Mouse (Mus musculus) adrenal gland, adult 8-10 months (tissue): ENCODE measurements around the gene Rbm38. TPM values are rescaled to one million over a fixed set of nuclear protein-coding genes. Genes with fewer than 3 reads are reported as not detected.

ENCODE experiments used
- DNase-seq: peaks from one replicate; pipeline ENCODE4 v3.0.0; 2022
- total RNA-seq, 4 experiments: library from RNA; stranded (reverse); gene quantifications; 2 replicates each; pipeline ENCODE4 v1.2.4; 2022

The Rbm38 gene
- total RNA-seq, 4 experiments from 2014 or later: 16.0 to 26.0 (median 21.5) TPM

DNA sequence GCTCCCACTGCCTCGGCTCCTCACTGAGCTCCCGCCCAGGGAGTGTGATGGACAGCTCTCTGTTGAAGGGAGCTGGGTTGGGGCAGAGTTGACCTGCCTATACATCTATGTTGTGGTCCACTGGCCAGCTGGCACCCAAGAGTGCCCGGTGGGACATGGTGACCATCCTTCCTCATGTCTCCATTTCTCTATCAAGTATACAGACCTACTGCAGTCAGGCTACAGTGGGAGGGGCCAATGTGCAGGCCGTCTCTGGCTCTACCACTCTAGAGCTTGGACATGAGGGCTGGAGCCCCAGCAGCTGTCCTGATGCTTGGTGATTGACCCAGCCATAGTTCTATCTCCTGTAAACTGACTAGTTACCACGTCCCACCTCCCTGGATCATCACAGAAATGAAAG, 17.0 kb downstream of the Rbm38 start:
- no peak for DNase-seq

- DNase-seq: no peak
Observed at GRCm38 (mm10) chr2:173037827-173038607, 17.7 kb downstream of the Rbm38 start.

- no peak for DNase-seq
Observed at GRCm38 (mm10) chr2:173039041-173039440, 18.7 kb downstream of the Rbm38 start.

DNA sequence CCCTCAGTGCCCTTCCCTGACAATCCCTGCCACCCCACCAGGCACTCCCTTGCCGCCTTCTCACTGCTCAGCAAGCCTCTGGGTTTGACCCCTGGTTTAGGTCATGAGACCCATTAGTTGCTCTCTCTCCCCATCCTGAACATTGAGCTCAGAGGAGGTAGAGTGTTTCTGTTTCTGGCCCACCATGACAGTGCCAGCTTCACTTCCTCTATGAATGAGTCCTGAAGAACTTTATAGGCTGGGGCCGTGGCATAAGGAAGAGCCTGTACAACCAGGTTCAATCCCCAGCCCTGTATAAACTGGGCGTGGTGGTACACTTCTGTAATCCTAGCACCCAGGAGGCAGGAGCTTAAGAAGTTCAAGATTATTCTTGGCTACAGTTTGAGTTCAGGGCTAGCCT, 20.5 kb downstream of the Rbm38 start:
- DNase-seq: no peak

DNA sequence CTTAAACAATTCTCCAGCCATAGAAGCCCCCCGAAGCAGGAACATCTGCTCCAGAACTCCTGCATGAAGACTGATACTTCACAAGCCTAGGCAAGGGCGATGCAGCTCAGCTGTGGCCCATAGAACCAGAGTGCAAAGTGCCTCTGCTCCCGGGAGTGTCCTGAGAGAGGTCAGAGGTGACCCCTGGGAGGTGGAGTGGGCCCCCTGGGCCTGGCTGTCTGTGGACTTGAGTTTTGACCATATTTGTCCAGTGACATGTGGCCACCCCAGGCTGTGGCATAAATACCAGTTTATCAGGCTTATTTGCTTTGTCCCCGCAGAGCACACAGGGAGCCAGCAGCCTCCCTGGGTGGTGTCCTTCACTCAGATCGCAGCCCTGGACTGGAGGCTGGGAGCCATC, 20.9 kb downstream of the Rbm38 start:
- DNase-seq: no peak

DNA sequence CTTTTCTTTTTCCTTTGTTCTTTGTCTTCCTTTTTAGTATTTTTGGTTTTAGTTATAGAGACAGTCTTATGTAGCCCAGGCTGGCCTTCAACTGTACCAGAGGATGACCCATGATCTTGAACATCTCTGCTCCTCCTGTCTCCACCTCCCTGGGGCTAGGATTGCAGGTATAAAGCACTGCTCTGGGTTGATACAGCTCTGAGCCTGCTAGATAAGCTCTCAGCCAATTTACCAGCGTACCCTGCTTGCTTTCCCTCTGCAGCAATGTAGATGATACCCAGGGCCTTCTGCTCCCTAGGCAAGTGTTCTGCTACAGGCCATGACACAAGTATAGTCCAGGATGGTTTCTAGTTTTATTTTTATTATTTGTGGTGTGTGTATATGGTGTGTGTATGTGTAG, 21.6 kb downstream of the Rbm38 start:
- no peak for DNase-seq

DNA sequence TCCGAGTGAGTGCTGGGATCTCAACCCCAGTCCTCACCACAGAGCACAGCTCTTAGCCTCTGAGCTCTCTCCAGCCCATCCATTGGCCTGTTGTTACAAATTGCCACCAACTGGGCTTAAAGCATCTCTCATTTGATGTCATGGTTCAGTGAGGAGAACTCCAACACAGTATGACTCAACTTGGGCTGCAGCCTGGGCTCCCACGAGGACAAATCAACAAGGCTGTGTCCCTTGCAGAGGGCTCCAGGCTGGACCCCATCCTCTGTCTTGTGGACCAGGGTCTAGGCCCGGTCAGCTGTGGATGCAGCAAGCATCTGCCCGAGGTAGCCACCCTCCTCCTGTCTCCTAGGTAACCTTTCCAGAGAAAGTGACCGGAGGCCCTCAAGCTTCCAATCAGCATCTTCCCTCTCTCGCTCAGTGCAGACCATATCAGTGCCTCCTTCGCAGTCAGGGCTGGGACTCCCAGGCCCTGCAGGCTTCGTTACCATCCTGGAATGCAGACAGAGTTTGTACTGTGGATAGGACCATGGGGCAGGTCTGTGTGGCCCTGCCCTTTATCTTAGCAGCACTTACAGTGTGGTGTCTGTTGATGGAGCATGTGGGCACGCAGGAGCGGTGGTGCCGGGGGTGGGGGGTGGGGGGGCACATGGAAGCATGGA, 22.3 kb downstream of the Rbm38 start:
- DNase-seq: no peak

GRCm38 (mm10) chr2:173044198-173044970, 24.1 kb downstream of the Rbm38 start:
- DNase-seq: peak; percentile 88

DNA sequence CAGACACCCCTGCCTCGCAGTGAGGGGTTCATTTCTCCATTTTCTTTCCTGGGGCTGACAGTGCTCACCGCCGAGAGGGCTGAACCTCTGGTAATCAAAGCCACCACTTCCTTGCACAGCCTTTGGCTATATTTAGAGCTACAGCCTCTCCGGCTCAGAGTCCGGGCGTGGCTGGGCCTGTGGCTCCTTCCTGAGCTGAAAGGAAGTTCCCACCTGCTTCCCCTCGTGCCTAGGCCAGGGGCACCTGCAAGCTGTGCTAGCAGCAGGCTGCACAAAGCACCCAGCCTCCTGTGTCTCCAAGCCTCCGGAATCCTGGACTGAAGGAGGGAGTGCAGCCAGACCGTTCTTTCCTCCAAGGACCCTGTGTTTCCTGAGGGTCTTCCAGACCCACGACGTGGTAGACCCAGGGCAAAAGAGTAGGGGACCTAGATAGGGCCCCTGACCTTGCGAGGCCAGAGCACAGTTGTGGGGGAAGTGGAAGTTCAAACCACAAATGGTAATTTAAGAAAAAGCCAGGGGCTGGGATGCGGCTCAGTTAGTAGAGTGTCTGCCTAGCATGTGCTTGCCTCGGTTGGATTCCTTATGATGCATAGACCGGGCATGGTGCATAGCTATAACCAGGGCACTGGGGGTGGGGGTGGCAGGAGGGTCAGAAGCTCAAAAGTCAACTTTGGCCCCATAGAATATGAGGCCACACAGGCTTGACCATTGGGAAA, 26.4 kb downstream of the Rbm38 start:
- DNase-seq: no peak

DNA sequence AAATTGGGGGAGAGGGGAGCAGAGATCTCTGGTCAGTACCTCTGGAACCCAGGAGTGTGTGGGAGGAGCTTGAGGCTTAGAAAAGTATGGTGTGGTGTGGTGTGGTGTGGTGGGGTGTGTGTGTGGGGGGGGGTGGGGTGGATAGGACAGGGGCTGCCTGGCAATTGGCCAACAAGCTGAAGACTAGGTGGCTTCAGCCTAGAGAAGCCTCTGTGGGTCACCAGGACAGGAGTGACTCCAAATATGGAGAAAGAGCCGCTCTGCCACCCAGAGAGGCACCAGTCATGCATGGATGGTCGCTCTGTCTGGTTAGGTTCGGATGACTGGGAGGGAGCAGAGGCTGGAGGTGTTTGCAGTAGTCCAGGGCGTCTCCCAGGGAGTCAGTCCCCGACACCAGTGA, 27.2 kb downstream of the Rbm38 start:
- no peak for DNase-seq

DNA sequence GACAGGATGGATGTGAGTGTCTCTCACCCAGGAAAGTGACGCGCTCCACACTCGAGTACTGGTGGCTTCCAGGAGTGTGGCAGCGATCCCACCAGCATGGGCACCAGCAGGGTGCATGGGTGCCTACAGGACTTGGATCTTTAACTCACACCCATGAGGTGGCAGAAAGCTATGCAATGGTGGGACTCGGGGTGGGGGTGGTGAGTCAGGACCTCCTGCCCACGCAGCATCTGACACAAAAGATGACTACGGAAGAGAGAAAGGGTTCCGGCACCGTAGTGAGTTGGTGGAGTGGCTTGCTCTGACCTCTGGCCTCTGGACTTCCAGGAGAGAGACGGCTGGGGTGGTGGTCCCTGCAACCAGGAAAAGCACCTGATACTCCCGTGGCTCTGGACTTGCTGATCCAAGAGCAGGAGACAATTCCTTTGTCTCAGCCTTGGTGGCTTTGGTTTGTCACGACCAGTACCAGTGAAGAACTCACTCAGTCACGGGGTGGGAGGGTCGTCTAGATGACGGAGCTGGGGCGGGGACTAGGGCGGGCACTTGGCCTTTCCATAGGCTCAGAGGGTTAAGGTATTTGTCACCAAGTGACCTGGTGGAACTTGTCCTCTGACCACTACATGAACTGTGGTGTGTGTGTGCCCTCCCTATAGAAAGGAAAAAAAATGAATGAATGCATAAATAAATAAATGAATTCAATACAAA, 27.9 kb downstream of the Rbm38 start:
- DNase-seq: no peak

DNA sequence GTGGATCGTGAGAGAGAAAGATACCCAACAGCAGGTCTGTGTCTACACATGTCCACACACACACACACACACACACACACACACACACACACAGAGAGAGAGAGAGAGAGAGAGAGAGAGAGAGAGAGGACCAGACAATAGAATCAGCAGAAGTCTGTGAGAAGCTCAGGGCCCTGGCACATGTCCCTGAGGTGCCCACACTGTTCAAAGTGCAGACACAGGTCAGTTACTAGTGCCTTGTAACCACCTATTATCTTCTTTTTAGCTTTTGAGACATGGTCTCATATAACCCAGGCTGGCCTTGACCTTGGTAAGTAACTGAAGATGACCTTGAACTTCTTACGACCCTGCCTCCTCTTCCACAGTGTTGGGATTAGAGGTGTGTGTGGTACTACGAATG, 28.9 kb downstream of the Rbm38 start:
- DNase-seq: no peak

GRCm38 (mm10) chr2:173049817-173050216, 29.5 kb downstream of the Rbm38 start:
- DNase-seq: no peak

DNA sequence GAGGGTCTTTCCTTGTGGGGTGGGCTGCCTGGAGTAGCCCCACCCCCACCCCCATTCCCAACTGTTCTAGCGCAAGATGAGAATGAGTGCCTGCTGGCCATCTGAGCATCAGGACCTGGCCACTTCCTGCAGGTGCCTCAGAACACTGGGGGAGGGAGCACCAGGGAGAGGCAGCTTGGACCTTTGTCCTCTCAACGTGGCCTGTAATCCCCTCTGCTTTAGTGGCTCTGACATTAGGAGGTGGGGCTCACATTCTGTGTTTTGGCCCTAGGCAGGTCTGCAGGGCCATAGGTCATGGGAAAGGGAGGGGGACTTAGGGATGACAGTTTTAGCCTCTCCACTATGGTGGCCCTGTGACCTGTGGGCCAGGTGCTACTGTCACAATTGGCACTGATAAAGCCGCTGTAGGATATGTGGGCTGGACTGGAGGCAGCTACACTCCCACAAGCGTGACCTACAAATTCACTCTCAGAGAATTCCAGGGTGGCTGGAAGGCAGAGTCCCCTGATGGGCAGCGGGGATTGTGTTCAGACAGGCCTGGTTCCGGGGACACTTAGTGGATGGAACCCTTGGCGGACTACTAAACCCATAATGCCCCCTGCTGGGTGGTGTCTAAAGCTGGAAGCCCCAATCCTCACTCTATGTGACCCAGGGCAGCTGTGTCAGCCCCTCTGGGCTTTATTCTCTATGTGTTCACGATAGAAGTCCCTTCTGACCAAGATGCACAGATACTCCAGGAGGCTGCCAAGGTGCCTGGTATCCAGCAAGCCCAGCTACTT, 30.5 kb downstream of the Rbm38 start:
- DNase-seq: no peak

GRCm38 (mm10) chr2:173052881-173053280, 32.6 kb downstream of the Rbm38 start:
- no peak for DNase-seq

- no peak for DNase-seq
Observed at GRCm38 (mm10) chr2:173053846-173054245, 33.5 kb downstream of the Rbm38 start.

DNA sequence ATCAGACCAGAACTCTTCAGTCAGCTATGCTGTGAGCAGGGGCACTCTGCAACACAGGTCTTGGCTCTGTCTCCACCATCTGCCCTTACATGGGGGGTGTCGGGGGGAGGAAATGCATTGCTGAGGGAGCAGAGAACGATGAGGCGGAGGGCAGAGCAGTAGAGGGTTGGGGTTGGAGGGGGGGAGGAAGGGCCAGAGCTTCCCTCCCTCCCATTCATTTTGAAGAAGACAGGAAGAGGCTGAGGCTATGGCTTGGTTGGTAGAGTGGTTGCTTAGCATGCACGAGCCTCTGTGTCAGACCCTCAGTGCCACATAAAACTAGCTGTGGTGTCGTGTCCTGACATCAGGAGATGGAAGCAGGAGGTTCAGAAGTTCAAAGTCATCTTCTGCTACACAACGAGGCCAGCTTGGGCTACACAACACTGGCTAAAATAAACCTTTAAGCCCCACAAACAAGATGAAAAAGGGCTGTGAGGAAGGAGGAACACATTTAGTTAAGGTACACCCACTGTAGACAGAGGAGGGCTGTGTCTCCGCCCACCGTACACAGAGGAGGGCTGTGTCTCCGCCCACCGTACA, 36.1 kb downstream of the Rbm38 start:
- DNase-seq: no peak

GRCm38 (mm10) chr2:173056882-173057315, 36.6 kb downstream of the Rbm38 start:
- DNase-seq: no peak

DNA sequence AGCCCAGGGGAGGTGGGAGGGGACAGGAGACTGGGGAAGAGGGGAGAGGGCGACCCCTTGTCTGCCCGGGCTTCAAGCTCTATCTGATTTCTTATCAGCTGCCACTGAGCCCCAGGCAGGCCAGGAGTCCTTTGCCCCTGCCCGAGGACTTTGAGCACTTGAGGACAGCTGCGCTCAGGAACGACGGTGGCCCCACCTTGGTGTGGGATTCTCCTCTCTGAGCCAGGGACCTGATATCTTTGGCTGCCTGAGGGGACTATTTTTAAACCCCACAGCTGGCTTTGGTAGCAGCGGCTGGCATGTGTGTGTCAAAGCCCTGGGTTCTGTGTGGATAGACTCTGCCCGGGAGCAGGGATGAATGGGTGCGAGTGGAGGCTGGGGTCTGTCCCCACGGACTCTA, 37.3 kb downstream of the Rbm38 start:
- no peak for DNase-seq

DNA sequence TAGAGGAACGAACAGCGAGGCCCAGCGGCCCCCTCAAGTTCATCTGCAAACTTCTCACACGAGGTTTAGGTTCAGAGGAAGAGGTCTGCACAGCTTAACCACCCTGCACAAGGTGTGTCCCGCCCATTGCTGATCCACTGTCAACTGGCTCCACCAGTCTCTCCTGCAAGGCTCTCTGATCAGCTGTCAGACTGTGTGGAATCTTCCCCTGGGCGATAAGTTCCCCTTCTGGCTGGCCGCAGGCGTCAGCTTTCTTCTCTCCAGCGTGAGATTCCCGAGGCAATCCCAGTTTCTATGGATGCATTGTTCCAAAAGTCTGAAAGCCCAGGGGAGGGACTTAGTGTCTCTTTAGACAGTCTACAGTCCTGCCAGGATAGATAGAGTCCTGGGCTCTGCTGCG, 38.0 kb downstream of the Rbm38 start:
- no peak for DNase-seq

DNA sequence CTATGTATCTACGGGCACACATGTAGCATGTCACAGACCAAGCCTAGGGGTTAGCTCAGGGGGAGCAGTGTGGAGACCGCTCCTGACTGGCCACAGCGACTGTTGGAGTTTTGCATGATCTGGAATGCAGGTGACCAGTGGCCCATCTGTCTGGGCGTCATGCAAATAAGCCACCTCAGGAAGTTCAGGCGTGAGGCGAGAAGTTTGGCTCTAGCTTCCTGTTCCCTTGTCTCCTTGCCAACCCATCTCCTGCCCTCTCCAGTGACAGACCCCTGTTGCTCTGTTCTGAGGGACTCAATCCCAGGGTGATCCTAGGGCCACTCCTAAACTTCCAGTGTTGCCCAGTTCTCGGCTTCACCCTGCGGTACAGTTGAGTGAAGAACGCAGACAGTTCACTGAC, 40.2 kb downstream of the Rbm38 start:
- DNase-seq: no peak
